Mouse (Mus musculus): ENCODE results near the gene Coil.

- TF ChIP-seq TAL1 (IDR thresholded peaks at IDR 0.05; ENCODE audit: low read length) (no peak), GATA1 (IDR thresholded peaks at IDR 0.05; ENCODE audit: low read length) (no peak)
These were observed 19.5 kb downstream of the Coil start for GRCm38 (mm10) chr11:88989530-88989929.

Data from erythroblast, embryonic 14.5 days (primary cell).